Mouse (Mus musculus): Measurements from ENCODE around the gene Hdhd3. TPM values are rescaled to one million over a fixed set of nuclear protein-coding genes. Genes with fewer than 3 reads are reported as not detected.

Hdhd3 gene
- polyA plus RNA-seq, 1 experiment = 0.59 TPM

DNA sequence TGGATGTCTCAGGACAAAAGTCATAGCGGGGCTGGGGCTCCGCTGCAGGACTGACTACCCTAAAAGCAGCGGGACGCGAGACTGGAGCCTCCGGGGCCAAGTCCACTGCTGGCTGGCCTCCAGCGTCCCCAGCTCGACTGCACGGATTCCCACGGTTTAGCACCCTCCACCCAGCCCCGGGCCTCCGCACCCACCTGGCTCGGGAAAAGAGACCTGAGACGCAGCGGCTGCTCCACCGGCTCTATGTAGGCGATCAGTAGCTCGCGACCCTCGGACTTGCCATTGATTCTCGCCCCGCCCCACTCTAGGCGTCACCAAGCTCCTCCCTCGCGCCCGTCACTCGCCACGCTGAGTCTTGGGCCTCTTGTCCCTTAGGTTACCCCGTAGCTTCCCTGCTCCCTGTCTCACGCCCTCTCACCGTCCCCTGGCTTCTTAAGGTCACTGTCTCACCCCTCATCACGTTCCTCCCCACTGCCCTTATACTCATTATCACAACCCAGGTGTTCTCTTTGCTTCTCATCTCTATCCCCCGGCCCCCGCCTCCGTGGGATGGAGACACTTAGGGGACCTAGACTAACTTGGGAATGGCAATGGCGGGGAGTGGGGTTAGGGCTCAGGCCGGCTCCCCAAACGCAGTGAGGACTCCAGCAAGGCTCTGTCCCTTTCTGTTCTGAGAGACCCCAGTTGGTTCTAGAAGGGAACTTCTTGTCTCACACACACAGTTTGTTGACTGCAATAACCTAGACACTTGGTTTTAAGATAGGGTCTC lies 1.1 kb downstream of the Hdhd3 start:
- no peak for TF ChIP-seq GATA1 (IDR thresholded peaks at IDR 0.05; ENCODE audit: low read length)
- no peak for TF ChIP-seq TAL1 (IDR thresholded peaks at IDR 0.05; ENCODE audit: low read length)
- Histone ChIP-seq H3K27me3 (ENCODE audit: control insufficient read depth) (no peaks in the 10 kb centered on the region), H3K4me3 (replicated peaks) (peak overlapping the region; percentile 67), H3K4me1 (ENCODE audit: control insufficient read depth) (peaks cover 74% of the 10 kb centered on the region), H3K9me3 (ENCODE audit: control insufficient read depth, low read length) (no peaks in the 10 kb centered on the region), H3K36me3 (ENCODE audit: control insufficient read depth) (peaks cover 41% of the 10 kb centered on the region)

- Histone ChIP-seq H3K9me3 (ENCODE audit: control insufficient read depth, low read length) (no peaks in the 10 kb centered on the region), H3K4me3 (replicated peaks) (peak overlapping the region; percentile 67), H3K4me1 (ENCODE audit: control insufficient read depth) (peaks cover 67% of the 10 kb centered on the region), H3K27me3 (ENCODE audit: control insufficient read depth) (no peaks in the 10 kb centered on the region), H3K36me3 (ENCODE audit: control insufficient read depth) (peaks cover 37% of the 10 kb centered on the region)
- no peak for TF ChIP-seq TAL1 (IDR thresholded peaks at IDR 0.05; ENCODE audit: low read length)
- no peak for TF ChIP-seq GATA1 (IDR thresholded peaks at IDR 0.05; ENCODE audit: low read length)
These were observed 1.7 kb downstream of the Hdhd3 start for GRCm38 (mm10) chr4:62501534-62501933.

- Histone ChIP-seq H3K9me3 (ENCODE audit: control insufficient read depth, low read length) (no peaks in the 10 kb centered on the region), H3K4me3 (replicated peaks) (peak overlapping the region; percentile 3), H3K36me3 (ENCODE audit: control insufficient read depth) (peaks cover 36% of the 10 kb centered on the region), H3K27me3 (ENCODE audit: control insufficient read depth) (no peaks in the 10 kb centered on the region), H3K4me1 (ENCODE audit: control insufficient read depth) (peaks cover 66% of the 10 kb centered on the region)
- no peak for TF ChIP-seq TAL1 (IDR thresholded peaks at IDR 0.05; ENCODE audit: low read length)
- no peak for TF ChIP-seq GATA1 (IDR thresholded peaks at IDR 0.05; ENCODE audit: low read length)
These were observed 2.5 kb downstream of the Hdhd3 start for GRCm38 (mm10) chr4:62500799-62501198.

DNA sequence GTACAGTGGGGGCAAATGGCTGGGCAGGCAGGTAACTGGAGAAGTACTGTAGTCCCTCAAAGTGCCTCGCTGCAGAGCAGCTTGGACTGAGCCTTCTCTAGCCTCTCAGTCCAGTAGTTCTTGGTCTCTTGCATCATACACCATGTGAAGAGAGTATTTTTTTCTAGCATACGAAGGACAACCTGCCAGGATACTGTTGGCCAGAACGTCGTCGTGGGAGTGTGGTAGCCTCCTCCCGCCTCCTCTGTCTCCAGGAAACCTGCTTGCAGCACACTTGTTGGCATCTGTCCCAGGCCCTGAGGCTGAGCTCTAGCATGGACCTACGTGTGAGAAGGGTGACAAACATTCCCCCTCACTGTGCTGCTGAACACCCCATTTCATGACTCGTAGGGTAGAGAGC lies 6.5 kb downstream of the Hdhd3 start:
- no peak for TF ChIP-seq GATA1 (IDR thresholded peaks at IDR 0.05; ENCODE audit: low read length)
- TF ChIP-seq TAL1 (IDR thresholded peaks at IDR 0.05; ENCODE audit: low read length) = no peak
- Histone ChIP-seq H3K27me3 (ENCODE audit: control insufficient read depth) (peaks cover 6% of the 10 kb centered on the region), H3K36me3 (ENCODE audit: control insufficient read depth) (peaks cover 33% of the 10 kb centered on the region), H3K4me3 (replicated peaks) (no peak overlapping the region), H3K4me1 (ENCODE audit: control insufficient read depth) (peaks cover 31% of the 10 kb centered on the region), H3K9me3 (ENCODE audit: control insufficient read depth, low read length) (no peaks in the 10 kb centered on the region)

DNA sequence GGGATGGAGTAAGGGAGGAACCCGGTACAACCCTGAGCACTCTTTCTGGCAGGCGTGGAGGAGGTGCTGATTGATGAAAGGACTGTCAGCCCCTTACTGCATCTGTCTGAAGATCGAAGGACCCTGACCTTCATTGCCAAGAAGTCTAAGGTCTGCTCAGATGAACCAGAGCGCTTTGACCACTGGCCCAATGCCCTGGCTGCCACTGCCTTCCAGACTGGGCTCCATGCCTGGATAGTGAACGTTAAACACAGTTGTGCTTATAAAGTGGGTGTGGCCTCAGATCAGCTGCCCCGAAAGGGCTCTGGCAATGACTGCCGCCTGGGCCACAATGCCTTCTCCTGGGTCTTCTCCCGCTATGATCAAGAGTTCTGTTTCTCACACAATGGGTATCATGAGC lies 7.3 kb downstream of the Hdhd3 start:
- TF ChIP-seq TAL1 (IDR thresholded peaks at IDR 0.05; ENCODE audit: low read length) (no peak), GATA1 (IDR thresholded peaks at IDR 0.05; ENCODE audit: low read length) (no peak)

DNA sequence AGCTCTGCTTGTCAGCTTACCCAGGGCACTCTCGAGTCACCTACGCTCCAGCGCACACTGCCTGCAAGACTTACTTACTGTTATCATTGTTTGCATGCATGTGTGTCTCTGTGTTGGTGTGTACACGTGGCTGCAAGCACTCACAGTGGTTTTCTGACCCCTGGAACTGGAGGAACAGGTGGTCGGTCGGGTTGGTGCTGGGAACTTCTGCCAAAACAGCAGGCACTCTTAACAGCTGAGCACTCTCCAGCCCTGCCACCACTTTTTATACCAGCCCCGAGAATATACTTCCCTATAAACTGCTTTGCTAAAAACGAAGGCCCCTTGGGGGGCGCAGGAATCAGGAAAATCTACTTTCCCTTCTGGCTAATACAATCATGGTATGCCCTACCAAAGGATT lies 9.0 kb downstream of the Hdhd3 start:
- no peak for TF ChIP-seq GATA1 (IDR thresholded peaks at IDR 0.05; ENCODE audit: low read length)
- no peak for TF ChIP-seq TAL1 (IDR thresholded peaks at IDR 0.05; ENCODE audit: low read length)
- H3K4me3 ChIP-seq (replicated peaks) = no peak overlapping the region
- peaks cover 23% of the 10 kb centered on the region for H3K36me3 ChIP-seq (ENCODE audit: control insufficient read depth)
- peaks cover 10% of the 10 kb centered on the region for H3K4me1 ChIP-seq (ENCODE audit: control insufficient read depth)
- peaks cover 6% of the 10 kb centered on the region for H3K27me3 ChIP-seq (ENCODE audit: control insufficient read depth)
- H3K9me3 ChIP-seq (ENCODE audit: control insufficient read depth, low read length) = no peaks in the 10 kb centered on the region

More for the DNA sequence above, 7.3 kb downstream of the Hdhd3 start:
- H3K4me3 ChIP-seq (replicated peaks) = no peak overlapping the region
- peaks cover 22% of the 10 kb centered on the region for H3K4me1 ChIP-seq (ENCODE audit: control insufficient read depth)
- H3K36me3 ChIP-seq (ENCODE audit: control insufficient read depth) = peaks cover 33% of the 10 kb centered on the region
- no peaks in the 10 kb centered on the region for H3K9me3 ChIP-seq (ENCODE audit: control insufficient read depth, low read length)
- H3K27me3 ChIP-seq (ENCODE audit: control insufficient read depth) = peaks cover 6% of the 10 kb centered on the region

- Histone ChIP-seq H3K4me3 (replicated peaks) (no peak overlapping the region), H3K27me3 (ENCODE audit: control insufficient read depth) (peaks cover 6% of the 10 kb centered on the region), H3K36me3 (ENCODE audit: control insufficient read depth) (peaks cover 10% of the 10 kb centered on the region), H3K9me3 (ENCODE audit: control insufficient read depth, low read length) (no peaks in the 10 kb centered on the region), H3K4me1 (ENCODE audit: control insufficient read depth) (peaks cover 14% of the 10 kb centered on the region)
- no peak for TF ChIP-seq GATA1 (IDR thresholded peaks at IDR 0.05; ENCODE audit: low read length)
- TF ChIP-seq TAL1 (IDR thresholded peaks at IDR 0.05; ENCODE audit: low read length) = no peak
These were observed 10.6 kb downstream of the Hdhd3 start for GRCm38 (mm10) chr4:62492682-62493081.

DNA sequence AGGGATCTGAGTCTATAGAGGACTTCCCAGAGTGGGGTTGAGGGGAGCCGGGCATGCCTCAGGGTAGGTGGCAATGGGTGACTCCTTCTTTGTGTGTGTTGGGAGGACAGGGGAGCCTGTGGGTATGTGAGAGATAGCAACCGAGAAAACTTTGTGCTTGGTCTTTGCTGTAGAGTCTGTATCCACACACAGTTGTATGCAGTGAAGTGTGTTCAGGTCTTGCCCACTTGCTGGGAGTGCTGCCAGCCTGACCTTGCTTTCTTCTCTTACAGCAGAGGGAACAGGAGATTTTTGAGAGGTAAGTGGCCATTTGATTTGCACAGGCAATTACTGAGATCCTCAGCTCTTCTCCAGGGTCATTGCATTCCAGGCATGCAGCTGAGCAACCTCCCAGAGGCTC lies 15.4 kb downstream of the Hdhd3 start:
- Histone ChIP-seq H3K9me3 (ENCODE audit: control insufficient read depth, low read length) (no peaks in the 10 kb centered on the region), H3K4me1 (ENCODE audit: control insufficient read depth) (peaks cover 42% of the 10 kb centered on the region), H3K27me3 (ENCODE audit: control insufficient read depth) (peaks cover 7% of the 10 kb centered on the region), H3K36me3 (ENCODE audit: control insufficient read depth) (no peaks in the 10 kb centered on the region; the same call in 1 of the 2 replicates), H3K4me3 (replicated peaks) (no peak overlapping the region)
- TF ChIP-seq TAL1 (IDR thresholded peaks at IDR 0.05; ENCODE audit: low read length) (no peak), GATA1 (IDR thresholded peaks at IDR 0.05; ENCODE audit: low read length) (no peak)

GRCm38 (mm10) chr4:62487172-62487571 lies 16.1 kb downstream of the Hdhd3 start:
- no peak for TF ChIP-seq TAL1 (IDR thresholded peaks at IDR 0.05; ENCODE audit: low read length)
- no peak for TF ChIP-seq GATA1 (IDR thresholded peaks at IDR 0.05; ENCODE audit: low read length)
- Histone ChIP-seq H3K4me1 (ENCODE audit: control insufficient read depth) (peaks cover 42% of the 10 kb centered on the region), H3K27me3 (ENCODE audit: control insufficient read depth) (peaks cover 11% of the 10 kb centered on the region), H3K36me3 (ENCODE audit: control insufficient read depth) (no peaks in the 10 kb centered on the region; the same call in 1 of the 2 replicates), H3K4me3 (replicated peaks) (no peak overlapping the region), H3K9me3 (ENCODE audit: control insufficient read depth, low read length) (no peaks in the 10 kb centered on the region)

Measured in erythroblast, embryonic 14.5 days (primary cell).